Mouse (Mus musculus) midbrain, embryonic 13.5 days (tissue): ENCODE results near the gene Stxbp5l. TPM values are rescaled to one million over a fixed set of nuclear protein-coding genes. Genes with fewer than 3 reads are reported as not detected.
"Not testable (repeated sequence)": the region's sequence is repeated elsewhere in the genome, so short reads cannot be mapped to it uniquely, and the experiment has no call there.

Source experiments
- ATAC-seq: fragments of 200-750 bp; cut with Nextera tagmentation; 2 replicates; pipeline ENCODE4 v1.8.0; 2017; ENCODE audit warnings: mild to moderate bottlenecking, moderate TSS enrichment, moderate library complexity
- H3K27ac ChIP-seq: fragments of 300-500 bp; sonication (generic); 2 replicates; pipeline ENCODE4 v1.5.1; 2015; ENCODE audit warnings: inconsistent platforms, mild to moderate bottlenecking, moderate library complexity
- H3K27me3 ChIP-seq: fragments of 300-500 bp; sonication (generic); 2 replicates; pipeline ENCODE4 v1.6.1; 2015; ENCODE audit warnings: mild to moderate bottlenecking, inconsistent platforms
- H3K36me3 ChIP-seq: fragments of 300-500 bp; sonication (generic); 2 replicates; pipeline ENCODE4 v1.6.1; 2015; ENCODE audit warnings: mild to moderate bottlenecking, inconsistent platforms
- H3K4me1 ChIP-seq: fragments of 300-500 bp; sonication (generic); replicated peaks from 2 replicates; pipeline ENCODE4 v1.6.1; 2015; ENCODE audit warnings: inconsistent platforms
- H3K4me2 ChIP-seq: fragments of 300-500 bp; sonication (generic); replicated peaks from 2 replicates; pipeline ENCODE4 v1.6.1; 2015; ENCODE audit warnings: moderate library complexity, mild to moderate bottlenecking, inconsistent platforms
- H3K4me3 ChIP-seq: fragments of 300-500 bp; sonication (generic); replicated peaks from 2 replicates; pipeline ENCODE4 v1.5.1; 2015; ENCODE audit warnings: mild to moderate bottlenecking, inconsistent platforms
- H3K9ac ChIP-seq: fragments of 300-500 bp; sonication (generic); replicated peaks from 2 replicates; pipeline ENCODE4 v1.6.1; 2015; ENCODE audit warnings: mild to moderate bottlenecking, inconsistent platforms
- H3K9me3 ChIP-seq: fragments of 300-500 bp; sonication (generic); 2 replicates; pipeline ENCODE4 v1.6.1; 2016; ENCODE audit warnings: mild to moderate bottlenecking, inconsistent platforms
- WGBS: fragments of 180-500 bp; shearing (Covaris S2); methylation state at CpG from one replicate; pipeline ENCODE4 v1.1.7; 2015; 5-methylcytosine and 5-hydroxymethylcytosine counted together
- polyA plus RNA-seq: library from polyadenylated mRNA; unstranded; fragments of >200 nt; fragmentation: Nextera tagmentation; extraction: Ambion mirVana; gene quantifications from 2 replicates; pipeline ENCODE4 v1.2.1, GENCODE M21; 2015

Stxbp5l gene
- polyA plus RNA-seq, 1 experiment from 2014 or later: 11.3 TPM

GRCm38 (mm10) chr16:37261678-37262077 lies 123.1 kb downstream of the Stxbp5l start:
- Histone ChIP-seq H3K4me1 (no peaks in the 10 kb centered on the region), H3K4me2 (no peak overlapping the region), H3K36me3 (no peaks in the 10 kb centered on the region), H3K4me3 (no peak overlapping the region), H3K27me3 (no peaks in the 10 kb centered on the region), H3K9me3 (no peaks in the 10 kb centered on the region), H3K9ac (no peak overlapping the region), H3K27ac (no peak overlapping the region)
- ATAC-seq: no peak
- 69% methylated on average over 3 of the region's 3 CpGs for WGBS

DNA sequence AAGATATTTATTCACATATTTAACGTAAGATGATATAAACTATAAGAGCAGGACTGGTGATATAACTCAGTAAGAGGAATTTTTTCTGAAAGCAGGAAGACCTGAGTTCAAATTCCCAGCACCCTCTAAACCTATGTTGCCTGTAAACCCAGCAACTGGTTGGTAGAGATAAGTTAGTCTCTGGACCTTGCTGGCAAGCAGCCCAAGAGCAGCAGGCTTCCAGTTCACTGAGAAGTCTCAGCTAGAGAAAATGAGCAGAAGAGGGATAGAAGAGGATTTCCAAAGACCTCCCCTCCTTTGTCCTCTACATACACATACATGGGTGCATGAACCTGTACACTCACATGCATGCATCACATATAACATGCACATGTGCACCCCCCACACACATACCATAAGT lies 165.6 kb downstream of the Stxbp5l start:
- no peak for ATAC-seq
- H3K4me1 ChIP-seq: no peaks in the 10 kb centered on the region
- no peaks in the 10 kb centered on the region for H3K27me3 ChIP-seq
- no peak overlapping the region for H3K9ac ChIP-seq
- no peak overlapping the region for H3K27ac ChIP-seq
- 98% methylated on average over 1 of the region's 1 CpGs for WGBS
- H3K4me2 ChIP-seq: no peak overlapping the region
- no peaks in the 10 kb centered on the region for H3K9me3 ChIP-seq
- H3K4me3 ChIP-seq: no peak overlapping the region
- H3K36me3 ChIP-seq: no peaks in the 10 kb centered on the region

DNA sequence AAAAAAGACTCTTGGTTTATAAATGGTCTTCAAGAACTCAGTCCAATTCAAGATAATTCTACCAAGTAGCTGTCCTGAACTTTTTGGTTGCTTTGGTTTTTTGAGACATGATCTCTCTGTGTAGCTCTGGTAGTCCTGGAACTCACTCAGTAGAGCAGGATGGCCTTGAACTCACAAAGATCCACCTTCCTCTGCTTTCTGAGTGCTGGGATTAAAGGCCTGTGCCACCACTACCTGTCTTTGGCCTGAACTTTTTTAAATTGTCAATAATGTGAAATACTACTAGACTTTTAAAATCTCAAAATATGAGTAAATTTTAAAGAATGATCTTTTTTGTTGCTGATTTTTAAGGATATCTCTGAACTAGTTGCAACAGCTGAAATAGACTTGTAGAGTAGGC lies 176.0 kb downstream of the Stxbp5l start:
- Histone ChIP-seq H3K36me3 (0 out of 2 replicates have a peak, but pooled peaks cover 5% of the 10 kb centered on the region), H3K4me3 (no peak overlapping the region), H3K9me3 (no peaks in the 10 kb centered on the region), H3K27ac (no peak overlapping the region), H3K9ac (no peak overlapping the region), H3K27me3 (no peaks in the 10 kb centered on the region), H3K4me2 (no peak overlapping the region), H3K4me1 (no peaks in the 10 kb centered on the region)
- ATAC-seq: no peak

DNA sequence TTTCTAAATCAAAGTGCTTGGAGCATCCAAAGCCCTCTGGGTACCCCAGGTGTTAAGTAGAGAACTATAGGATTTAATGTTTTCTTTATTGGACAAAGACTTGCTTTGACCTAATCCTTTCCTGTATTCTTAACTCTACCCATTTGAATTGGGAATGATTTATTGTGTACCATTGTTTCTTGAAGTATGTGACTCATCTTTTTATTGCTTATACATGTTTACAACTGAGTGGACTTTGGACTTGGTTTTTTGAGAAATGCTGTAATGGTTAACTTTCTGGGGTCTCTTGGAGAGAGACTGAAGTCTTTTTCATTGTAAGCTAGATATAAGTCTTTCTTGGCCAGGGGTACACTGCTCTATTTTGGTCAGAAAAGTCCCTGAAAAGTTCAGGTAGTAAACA lies 190.6 kb downstream of the Stxbp5l start:
- Histone ChIP-seq H3K36me3 (no peaks in the 10 kb centered on the region), H3K4me1 (no peaks in the 10 kb centered on the region), H3K27ac (no peak overlapping the region), H3K9me3 (no peaks in the 10 kb centered on the region), H3K27me3 (no peaks in the 10 kb centered on the region), H3K4me2 (no peak overlapping the region), H3K9ac (no peak overlapping the region), H3K4me3 (no peak overlapping the region)
- ATAC-seq: no peak

- not testable (repeated sequence) for H3K4me2 ChIP-seq, H3K9ac ChIP-seq, H3K9me3 ChIP-seq, H3K4me1 ChIP-seq, H3K36me3 ChIP-seq, H3K27ac ChIP-seq, H3K27me3 ChIP-seq, H3K4me3 ChIP-seq, ATAC-seq
- WGBS: 92% methylated on average over 1 of the region's 1 CpGs
Observed at GRCm38 (mm10) chr16:37125190-37125589, 259.6 kb downstream of the Stxbp5l start.

DNA sequence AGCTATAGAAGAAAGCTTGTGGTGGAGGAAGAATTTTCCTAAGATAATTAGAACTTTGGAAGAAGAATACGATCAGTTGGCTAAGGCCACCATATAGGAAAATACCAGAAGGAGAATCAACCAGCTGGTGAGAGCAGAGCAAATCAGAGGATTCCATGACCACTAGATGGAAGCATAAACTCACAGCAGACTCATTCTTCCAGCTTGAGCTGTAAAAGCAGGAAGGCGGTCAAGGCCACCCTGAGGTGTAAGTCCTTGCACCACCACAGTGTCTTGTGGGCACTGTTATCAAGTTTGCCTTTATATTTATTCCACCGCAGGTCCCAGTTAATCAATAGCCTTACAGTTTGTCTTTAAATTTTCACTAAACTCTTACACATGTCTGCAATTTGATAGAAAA lies 275.5 kb downstream of the Stxbp5l start:
- no peak overlapping the region for H3K4me2 ChIP-seq
- H3K9ac ChIP-seq: no peak overlapping the region
- no peaks in the 10 kb centered on the region for H3K4me1 ChIP-seq
- 38% methylated on average over 3 of the region's 3 CpGs for WGBS
- H3K27me3 ChIP-seq: no peaks in the 10 kb centered on the region
- no peak overlapping the region for H3K4me3 ChIP-seq
- H3K27ac ChIP-seq: no peak overlapping the region
- H3K9me3 ChIP-seq: no peaks in the 10 kb centered on the region
- ATAC-seq: peak; percentile 94
- no peaks in the 10 kb centered on the region for H3K36me3 ChIP-seq

- Histone ChIP-seq H3K9ac (no peak overlapping the region), H3K4me3 (no peak overlapping the region), H3K27ac (no peak overlapping the region), H3K27me3 (no peaks in the 10 kb centered on the region), H3K36me3 (no peaks in the 10 kb centered on the region), H3K4me2 (no peak overlapping the region), H3K9me3 (no peaks in the 10 kb centered on the region), H3K4me1 (no peaks in the 10 kb centered on the region)
- peak; percentile 66; the same call in 1 of the 2 replicates for ATAC-seq
- 37% methylated on average over 5 of the region's 5 CpGs for WGBS
Observed at GRCm38 (mm10) chr16:37108763-37109162, 276.0 kb downstream of the Stxbp5l start.

DNA sequence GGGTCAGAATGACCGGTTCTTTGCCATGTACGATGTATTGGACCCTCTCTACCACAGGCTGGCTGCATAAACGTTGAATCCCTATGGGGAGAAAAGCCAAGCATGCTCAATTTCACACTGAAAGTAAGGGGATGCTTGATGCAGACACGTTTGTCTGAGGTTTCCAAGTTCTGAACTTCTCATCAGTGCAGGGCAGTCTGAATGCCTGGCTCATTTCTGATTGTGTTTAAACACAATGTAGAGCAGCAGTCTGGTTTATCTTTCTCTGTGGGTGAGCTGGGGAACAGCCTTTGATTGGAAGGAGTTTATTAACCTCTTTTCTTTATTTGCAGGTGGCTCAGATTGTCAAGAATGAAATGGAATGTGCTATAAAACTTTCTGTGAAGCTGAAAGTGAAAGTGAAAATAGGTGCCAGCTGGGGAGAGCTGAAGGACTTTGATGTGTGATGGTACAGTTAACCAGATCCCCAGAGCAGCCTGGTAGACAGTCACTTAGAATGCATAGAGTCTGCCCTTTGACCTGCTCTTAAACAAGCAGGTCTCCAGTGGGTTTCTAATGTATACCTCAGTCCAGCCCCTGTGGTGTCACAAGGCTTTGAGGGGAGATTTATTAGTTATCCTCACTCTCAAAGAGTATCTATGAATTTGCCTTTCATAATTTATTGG lies 290.5 kb downstream of the Stxbp5l start:
- H3K4me1 ChIP-seq: peaks cover 3% of the 10 kb centered on the region; the same call in 1 of the 2 replicates
- no peak overlapping the region for H3K4me3 ChIP-seq
- 73% methylated on average over 4 of the region's 4 CpGs for WGBS
- ATAC-seq: peak; percentile 67; the same call in 1 of the 2 replicates
- H3K9ac ChIP-seq: no peak overlapping the region
- peaks cover 15% of the 10 kb centered on the region for H3K36me3 ChIP-seq
- H3K4me2 ChIP-seq: no peak overlapping the region
- H3K9me3 ChIP-seq: no peaks in the 10 kb centered on the region
- no peak overlapping the region for H3K27ac ChIP-seq
- H3K27me3 ChIP-seq: no peaks in the 10 kb centered on the region

- 93% methylated on average over 1 of the region's 1 CpGs for WGBS
Observed at GRCm38 (mm10) chr16:37089648-37090047, 295.1 kb downstream of the Stxbp5l start.

DNA sequence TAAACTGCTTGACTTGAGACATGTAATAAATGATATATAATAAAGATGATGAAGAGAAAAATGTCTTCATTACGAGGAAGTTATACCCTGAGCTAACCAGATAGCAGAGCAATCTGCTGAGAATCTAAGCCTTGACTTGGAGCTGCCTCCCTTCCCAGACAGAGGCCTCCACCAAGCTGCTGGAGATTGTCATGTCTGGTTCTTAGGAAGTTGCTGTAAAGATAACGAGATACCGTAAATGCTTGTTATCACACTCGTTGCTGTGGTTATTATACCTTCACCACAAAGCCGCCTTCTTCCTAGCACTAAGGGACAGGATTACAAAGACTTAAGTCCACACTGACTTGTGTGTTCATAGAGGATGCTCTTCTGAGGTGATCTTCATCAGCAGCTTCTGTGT lies 312.4 kb downstream of the Stxbp5l start:
- Histone ChIP-seq H3K9ac (no peak overlapping the region), H3K27ac (no peak overlapping the region), H3K4me1 (no peaks in the 10 kb centered on the region), H3K4me3 (no peak overlapping the region), H3K27me3 (no peaks in the 10 kb centered on the region), H3K9me3 (no peaks in the 10 kb centered on the region), H3K36me3 (peaks cover 11% of the 10 kb centered on the region), H3K4me2 (no peak overlapping the region)
- ATAC-seq: no peak
- 93% methylated on average over 5 of the region's 5 CpGs for WGBS

More at GRCm38 (mm10) chr16:37089648-37090047, 295.1 kb downstream of the Stxbp5l start:
- H3K9me3 ChIP-seq: no peaks in the 10 kb centered on the region
- no peaks in the 10 kb centered on the region for H3K27me3 ChIP-seq
- no peak overlapping the region for H3K27ac ChIP-seq
- peaks cover 3% of the 10 kb centered on the region; the same call in 1 of the 2 replicates for H3K4me1 ChIP-seq
- no peak for ATAC-seq
- peaks cover 27% of the 10 kb centered on the region for H3K36me3 ChIP-seq
- H3K4me2 ChIP-seq: no peak overlapping the region
- no peak overlapping the region for H3K4me3 ChIP-seq
- H3K9ac ChIP-seq: no peak overlapping the region

Other genes starting within 250 kb of the Stxbp5l start
- 40.2 and 40.8 TPM in 2 replicates for gene Gtf2e1, start 154.8 kb upstream of the Stxbp5l start, polyA plus RNA-seq
- 25.3 and 29.8 TPM in 2 replicates for gene Rabl3, start 154.9 kb upstream of the Stxbp5l start, polyA plus RNA-seq
- 0.17 TPM in 1 of 2 replicates, not detected in the other for gene Hgd, start 195.2 kb upstream of the Stxbp5l start, polyA plus RNA-seq